Mouse (Mus musculus): ENCODE measurements at regions not wholly inside any gene's neighbourhood (a gene's known extent, or its start where the extent isn't known, plus 50 kb on each side); places are given as distances from the start of the nearest gene placed in this dataset.

- DNase-seq (ENCODE audit: low read depth, low spot score): no peak
- Histone ChIP-seq H3K4me1 (ENCODE audit: control insufficient read depth in 1 of 2, insufficient read depth in 2 of 2, low read length in 2 of 2) (no peaks in the 10 kb centered on the region), H3K9ac (ENCODE audit: control insufficient read depth, low read depth, low read length, poor library complexity, severe bottlenecking) (no peak overlapping the region), H3K4me3 (ENCODE audit: control insufficient read depth in 1 of 2, insufficient read depth in 1 of 2, low read depth in 2 of 2, low read length in 2 of 2) (no peak overlapping the region), H3K79me2 (ENCODE audit: control insufficient read depth, insufficient read depth, low read length, poor library complexity) (no peaks in the 10 kb centered on the region), H3K27me3 (ENCODE audit: control insufficient read depth in 1 of 2, insufficient read depth in 2 of 2, low read length in 2 of 2) (no peaks in the 10 kb centered on the region), H3K36me3 (ENCODE audit: control insufficient read depth in 1 of 2, insufficient read depth in 2 of 2, low read length in 2 of 2) (no peaks in the 10 kb centered on the region), H3K9me3 (replicated peaks; ENCODE audit: insufficient read depth, low read length) (no peaks in the 10 kb centered on the region), H3K27ac (ENCODE audit: control insufficient read depth, low read depth, low read length) (no peak overlapping the region)
- no peak for TF ChIP-seq UBTF (IDR thresholded peaks at IDR 0.05; ENCODE audit: borderline replicate concordance, insufficient read depth, low read depth, low read length)
- TF ChIP-seq POLR2AphosphoS5 (IDR thresholded peaks at IDR 0.05; ENCODE audit: borderline replicate concordance, low read depth, low read length): no peak
- TF ChIP-seq RCOR1 (IDR thresholded peaks at IDR 0.05; ENCODE audit: low read depth, low read length): no peak
- no peak for TF ChIP-seq MAX (IDR thresholded peaks at IDR 0.05; ENCODE audit: low read length)
- no peak for TF ChIP-seq E2F4 (IDR thresholded peaks at IDR 0.05; ENCODE audit: borderline replicate concordance, low read depth, low read length)
- TF ChIP-seq GABPA (IDR thresholded peaks at IDR 0.05; ENCODE audit: low read depth, low read length): no peak
- TF ChIP-seq TBP (IDR thresholded peaks at IDR 0.05; ENCODE audit: low read depth, low read length): no peak
- no peak for TF ChIP-seq BHLHE40 (IDR thresholded peaks at IDR 0.05; ENCODE audit: borderline replicate concordance, low read depth, low read length)
- no peak for TF ChIP-seq MAZ (IDR thresholded peaks at IDR 0.05; ENCODE audit: low read depth, low read length)
- no peak for TF ChIP-seq NELFE (IDR thresholded peaks at IDR 0.05; ENCODE audit: low read depth, low read length)
- no peak for TF ChIP-seq SMC3 (IDR thresholded peaks at IDR 0.05; ENCODE audit: low read depth, low read length)
- TF ChIP-seq CHD2 (IDR thresholded peaks at IDR 0.05; ENCODE audit: low read length): no peak
- TF ChIP-seq CTCF (IDR thresholded peaks at IDR 0.05 in 2 of 3, conservative IDR thresholded peaks at IDR 0.05 in 1 of 3; ENCODE audit: control insufficient read depth in 1 of 3, insufficient read depth in 1 of 3, low read depth in 2 of 3, low read length in 3 of 3, poor library complexity in 1 of 3, severe bottlenecking in 1 of 3): no peak
These were observed 171.6 kb downstream of the Plpp3 start for GRCm38 (mm10) chr4:105328776-105329175.

DNA sequence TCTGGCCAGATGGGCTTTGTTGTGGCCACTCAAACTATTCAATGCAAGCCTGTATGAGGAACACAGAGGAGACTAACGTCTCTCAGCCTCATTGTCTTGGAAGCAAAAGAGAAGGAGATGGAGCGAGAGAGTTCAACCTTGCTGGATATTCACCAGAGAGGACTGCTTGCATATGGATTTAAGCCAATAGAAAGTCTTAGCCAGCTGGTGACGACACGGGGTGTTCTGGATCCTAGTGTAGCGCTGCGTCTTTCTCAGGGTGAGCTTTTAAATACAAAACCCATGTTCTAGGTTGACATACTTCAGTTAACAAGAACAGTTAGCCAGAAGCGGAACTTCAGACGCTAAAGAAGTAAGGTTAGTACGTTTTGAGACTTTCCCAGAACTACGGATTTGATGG lies 174.9 kb downstream of the Plpp3 start:
- no peak for DNase-seq (ENCODE audit: low read depth, low spot score)
- no peaks in the 10 kb centered on the region for H3K36me3 ChIP-seq (ENCODE audit: control insufficient read depth in 1 of 2, insufficient read depth in 2 of 2, low read length in 2 of 2)
- no peak overlapping the region for H3K4me3 ChIP-seq (ENCODE audit: control insufficient read depth in 1 of 2, insufficient read depth in 1 of 2, low read depth in 2 of 2, low read length in 2 of 2)
- no peak overlapping the region for H3K9ac ChIP-seq (ENCODE audit: control insufficient read depth, low read depth, low read length, poor library complexity, severe bottlenecking)
- H3K79me2 ChIP-seq (ENCODE audit: control insufficient read depth, insufficient read depth, low read length, poor library complexity): no peaks in the 10 kb centered on the region
- H3K9me3 ChIP-seq (replicated peaks; ENCODE audit: insufficient read depth, low read length): no peaks in the 10 kb centered on the region
- TF ChIP-seq KAT2A (conservative IDR thresholded peaks at IDR 0.05; ENCODE audit: low read depth, low read length) (no peak), MAZ (IDR thresholded peaks at IDR 0.05; ENCODE audit: low read depth, low read length) (no peak), ZKSCAN1 (IDR thresholded peaks at IDR 0.05; ENCODE audit: low read depth, low read length) (no peak), MYB (IDR thresholded peaks at IDR 0.05; ENCODE audit: low read depth, low read length) (no peak), RAD21 (IDR thresholded peaks at IDR 0.05; ENCODE audit: low read depth, low read length) (no peak), ELF1 (IDR thresholded peaks at IDR 0.05; ENCODE audit: low read depth, low read length) (no peak), SMC3 (IDR thresholded peaks at IDR 0.05; ENCODE audit: low read depth, low read length) (no peak), POLR2A (IDR thresholded peaks at IDR 0.05; ENCODE audit: control insufficient read depth in 1 of 2, insufficient read depth in 1 of 2, low read depth in 1 of 2, low read length in 2 of 2, poor library complexity in 1 of 2) (no peak), USF2 (IDR thresholded peaks at IDR 0.05; ENCODE audit: borderline replicate concordance in 1 of 2, insufficient read depth in 1 of 2, low read depth in 1 of 2, low read length in 2 of 2) (no peak), CHD1 (IDR thresholded peaks at IDR 0.05; ENCODE audit: low read depth, low read length) (no peak), JUND (IDR thresholded peaks at IDR 0.05; ENCODE audit: low read depth, low read length) (no peak)
- no peak overlapping the region for H3K27ac ChIP-seq (ENCODE audit: control insufficient read depth, low read depth, low read length)
- no peaks in the 10 kb centered on the region for H3K27me3 ChIP-seq (ENCODE audit: control insufficient read depth in 1 of 2, insufficient read depth in 2 of 2, low read length in 2 of 2)
- H3K4me1 ChIP-seq (ENCODE audit: control insufficient read depth in 1 of 2, insufficient read depth in 2 of 2, low read length in 2 of 2): no peaks in the 10 kb centered on the region
